Mouse (Mus musculus): ENCODE data around the gene Hbb-bh2. TPM values are rescaled to one million over a fixed set of nuclear protein-coding genes. Genes with fewer than 3 reads are reported as not detected.
"Not testable (repeated sequence)": the region's sequence is repeated elsewhere in the genome, so short reads cannot be mapped to it uniquely, and the experiment has no call there.

Hbb-bh2 gene
- polyA plus RNA-seq, 1 experiment: not detected

- no peak for DNase-seq (ENCODE audit: low spot score)
These were observed 28.1 kb downstream of the Hbb-bh2 start for GRCm38 (mm10) chr7:103812174-103812573.

DNA sequence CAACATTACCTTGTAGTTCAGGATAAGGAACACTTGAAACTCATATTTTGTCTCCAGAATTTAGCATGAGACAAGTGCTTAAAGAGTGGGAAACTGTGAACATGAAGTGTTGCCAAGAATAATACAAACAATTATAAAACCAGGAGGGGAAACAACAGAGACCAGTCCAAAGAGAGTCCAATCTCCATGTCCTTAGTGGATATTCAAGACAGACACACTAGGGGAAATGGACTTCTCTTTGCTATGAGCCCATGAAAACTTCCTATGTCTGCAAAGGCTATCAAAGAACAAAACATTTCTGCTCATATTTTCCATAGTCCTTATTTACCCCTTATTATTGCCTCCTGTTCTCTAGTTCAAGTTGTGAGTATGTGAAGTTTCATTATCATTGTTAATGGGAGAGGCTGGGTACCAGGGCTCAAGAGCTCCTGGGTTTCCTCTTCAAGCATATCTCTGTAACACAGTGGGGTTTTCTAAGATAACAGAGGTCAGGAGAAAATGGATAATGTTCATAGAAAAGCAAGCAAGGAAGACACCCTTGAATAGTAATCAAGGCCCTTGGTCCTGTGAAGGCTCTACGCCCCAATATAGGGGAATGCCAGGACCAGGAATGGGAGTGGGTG, 29.0 kb downstream of the Hbb-bh2 start:
- DNase-seq (ENCODE audit: low spot score): no peak

- no peak for DNase-seq (ENCODE audit: low spot score)
These were observed 29.6 kb downstream of the Hbb-bh2 start for GRCm38 (mm10) chr7:103810746-103811145.

- no peak for DNase-seq (ENCODE audit: low spot score)
These were observed 30.0 kb downstream of the Hbb-bh2 start for GRCm38 (mm10) chr7:103810296-103810695.

DNA sequence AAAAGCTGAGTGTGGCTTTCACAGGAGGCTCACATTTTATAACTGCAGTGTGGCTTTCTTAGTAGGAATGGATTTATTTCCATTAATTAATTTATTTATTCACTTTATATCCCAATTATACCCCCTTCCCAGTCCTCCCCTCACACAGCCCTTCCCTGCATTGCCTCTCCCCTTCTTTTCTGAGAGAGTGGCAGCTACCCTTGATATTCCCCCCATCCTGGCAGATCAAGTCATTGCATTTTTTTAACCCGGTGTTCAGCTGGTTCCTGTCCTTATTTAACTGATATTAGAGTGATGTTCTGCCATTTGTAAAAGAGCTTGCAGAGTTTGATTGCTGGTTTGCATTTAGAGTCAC, 30.5 kb downstream of the Hbb-bh2 start:
- DNase-seq (ENCODE audit: low spot score): no peak

DNA sequence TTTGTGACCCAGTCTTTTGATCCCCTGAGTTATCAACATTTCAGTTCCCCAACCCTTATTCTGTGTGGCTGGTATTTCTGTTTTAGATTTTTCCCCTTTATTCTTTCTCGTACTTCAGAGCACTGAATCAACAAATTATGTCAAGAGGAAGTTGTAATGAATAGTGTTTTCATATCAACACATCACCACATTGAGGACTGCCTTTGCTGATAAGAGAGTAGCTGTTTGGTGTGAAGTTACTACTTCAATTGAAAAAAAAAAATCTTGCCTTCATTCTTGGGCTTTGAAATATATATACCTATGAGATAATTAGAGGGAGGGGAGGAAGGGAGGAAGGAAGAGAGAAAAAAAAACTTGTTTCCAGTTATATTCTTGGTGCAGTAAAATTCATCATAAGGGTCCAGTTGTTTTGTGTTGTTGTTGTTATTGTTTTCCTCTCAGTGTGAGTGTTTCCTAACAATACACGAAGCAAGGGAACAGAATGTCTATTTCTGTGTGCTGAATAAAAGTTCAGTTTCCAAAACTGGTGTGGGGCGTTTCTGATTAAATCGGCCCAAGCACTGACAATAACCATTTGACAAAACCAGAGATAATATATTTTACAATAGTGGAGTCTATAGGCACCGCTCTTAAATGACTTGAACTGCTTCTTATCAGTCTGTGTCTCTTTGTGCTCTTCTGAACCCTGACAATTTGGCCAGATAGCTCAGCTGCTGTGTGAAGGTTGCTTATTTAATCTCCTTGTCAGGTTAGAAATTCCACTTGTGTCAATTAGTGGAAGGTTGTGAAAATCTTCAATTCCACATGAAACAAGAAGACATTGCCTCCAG, 31.1 kb downstream of the Hbb-bh2 start:
- no peak for DNase-seq (ENCODE audit: low spot score)

GRCm38 (mm10) chr7:103808120-103808519, 32.2 kb downstream of the Hbb-bh2 start:
- not testable (repeated sequence) for DNase-seq (ENCODE audit: low spot score)

- no peak for DNase-seq (ENCODE audit: low spot score)
These were observed 33.5 kb downstream of the Hbb-bh2 start for GRCm38 (mm10) chr7:103806856-103807255.

DNA sequence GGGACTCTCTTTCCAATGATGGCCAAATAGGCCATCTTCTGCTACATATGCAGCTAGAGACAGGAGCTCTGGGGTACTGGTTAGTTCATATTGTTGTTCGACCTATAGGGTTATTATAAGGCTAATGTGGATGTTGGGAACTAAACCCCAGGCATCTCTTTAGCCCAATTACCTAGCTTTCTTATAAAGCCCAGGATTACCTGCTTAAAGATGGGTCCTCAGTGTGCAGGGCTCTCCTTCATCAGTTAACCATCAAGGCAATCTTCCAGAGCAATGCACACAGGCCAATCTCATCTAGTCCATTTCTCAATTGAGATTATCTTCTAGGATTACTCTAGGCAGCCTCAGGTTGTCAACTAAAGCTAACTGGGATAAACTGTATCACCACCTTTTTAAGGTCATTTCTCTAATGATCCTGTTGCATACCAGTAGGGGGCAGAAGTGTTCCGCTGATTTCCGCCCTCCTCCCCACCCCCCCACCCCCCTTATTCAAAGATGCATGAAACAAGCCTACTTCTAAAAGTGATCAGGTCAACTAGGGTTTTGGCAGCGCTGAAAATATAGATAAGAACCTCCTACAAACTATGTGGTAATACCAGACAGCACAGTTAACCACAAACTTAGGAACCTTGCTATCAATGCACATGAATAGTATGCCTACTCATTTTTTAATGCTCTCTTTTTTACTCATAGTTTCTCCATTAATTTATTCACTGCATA, 47.5 kb downstream of the Hbb-bh2 start:
- DNase-seq (ENCODE audit: low spot score): no peak

DNA sequence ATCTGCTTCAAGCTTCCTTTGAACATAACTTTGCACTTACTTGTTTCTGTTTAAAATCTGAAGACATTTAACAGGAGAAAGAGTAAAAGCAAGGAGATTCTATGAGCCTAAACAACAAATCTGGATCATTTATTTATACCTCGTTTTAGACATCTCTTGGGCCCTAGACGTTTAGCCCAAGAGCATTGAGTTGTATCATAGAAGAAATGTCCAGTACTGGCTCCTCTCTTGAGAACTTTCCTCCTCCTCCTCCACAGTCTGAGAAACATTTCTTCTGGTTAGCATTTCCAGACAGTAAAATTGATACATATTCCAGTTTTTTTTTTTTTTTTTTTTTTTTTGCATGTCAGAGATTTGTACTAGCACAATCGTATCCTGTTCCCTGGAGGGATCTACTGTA, 48.6 kb downstream of the Hbb-bh2 start, which contains the start of gene Olfr67:
Olfr67 (minus strand) TSS at position 101 of the 400 bp plus-strand sequence.
- no peak for DNase-seq (ENCODE audit: low spot score)

Other genes with a start within 250 kb of the Hbb-bh2 start
- gene Olfr619, start 239.9 kb downstream of the Hbb-bh2 start, polyA plus RNA-seq (2012; rRNA removed): not detected in 2 replicates
- gene Olfr620, start 228.0 kb downstream of the Hbb-bh2 start, polyA plus RNA-seq (2012; rRNA removed): not detected in 2 replicates
- not detected in 2 replicates for gene Olfr622, start 197.8 kb downstream of the Hbb-bh2 start, polyA plus RNA-seq (2012; rRNA removed)
- not detected in 2 replicates for gene Olfr623, start 176.8 kb downstream of the Hbb-bh2 start, polyA plus RNA-seq (2012; rRNA removed)
- 0.01 and 0.03 TPM in 2 replicates for gene Olfr624, start 169.3 kb downstream of the Hbb-bh2 start, polyA plus RNA-seq (2012; rRNA removed)
- gene Olfr625-ps1, start 157.8 kb downstream of the Hbb-bh2 start, polyA plus RNA-seq (2012; rRNA removed): not detected in 2 replicates
- gene Olfr243, start 125.8 kb downstream of the Hbb-bh2 start, polyA plus RNA-seq (2012; rRNA removed): not detected in 2 replicates
- gene Olfr628, start 110.1 kb downstream of the Hbb-bh2 start, polyA plus RNA-seq (2012; rRNA removed): not detected in 2 replicates
- gene Olfr629, start 95.6 kb downstream of the Hbb-bh2 start, polyA plus RNA-seq (2012; rRNA removed): not detected in 2 replicates
- not detected in 2 replicates for gene Olfr630, start 83.2 kb downstream of the Hbb-bh2 start, polyA plus RNA-seq (2012; rRNA removed)
- gene Olfr69, start 68.9 kb downstream of the Hbb-bh2 start, polyA plus RNA-seq (2012; rRNA removed): not detected in 2 replicates
- gene Olfr68, start 60.8 kb downstream of the Hbb-bh2 start, polyA plus RNA-seq (2012; rRNA removed): not detected in 2 replicates
- not detected in 2 replicates for gene Olfr67, start 48.7 kb downstream of the Hbb-bh2 start, polyA plus RNA-seq (2012; rRNA removed)
- 33.8 and 35.3 TPM in 2 replicates for gene Hbb-bt, start 26.5 kb downstream of the Hbb-bh2 start, polyA plus RNA-seq (2012; rRNA removed)
- gene Hbb-bs, start 12.4 kb downstream of the Hbb-bh2 start, polyA plus RNA-seq (2012; rRNA removed): 257 and 296 TPM in 2 replicates
- gene Hbb-bh1, start 2.6 kb upstream of the Hbb-bh2 start, polyA plus RNA-seq (2012; rRNA removed): 0.15 and 0.18 TPM in 2 replicates
- 0.29 and 0.55 TPM in 2 replicates for gene Hbb-y, start 12.7 kb upstream of the Hbb-bh2 start, polyA plus RNA-seq (2012; rRNA removed)
- not detected in 2 replicates for gene Olfr66, start 45.7 kb upstream of the Hbb-bh2 start, polyA plus RNA-seq (2012; rRNA removed)
- gene Olfr64, start 54.0 kb upstream of the Hbb-bh2 start, polyA plus RNA-seq (2012; rRNA removed): not detected in 2 replicates
- gene Olfr65, start 63.0 kb upstream of the Hbb-bh2 start, polyA plus RNA-seq (2012; rRNA removed): not detected in 2 replicates
- not detected in 2 replicates for gene Olfr631, start 88.3 kb upstream of the Hbb-bh2 start, polyA plus RNA-seq (2012; rRNA removed)
- gene Olfr632, start 93.8 kb upstream of the Hbb-bh2 start, polyA plus RNA-seq (2012; rRNA removed): not detected in 2 replicates
- not detected in 2 replicates for gene Olfr633, start 103.9 kb upstream of the Hbb-bh2 start, polyA plus RNA-seq (2012; rRNA removed)
- not detected in 2 replicates for gene Olfr635, start 130.6 kb upstream of the Hbb-bh2 start, polyA plus RNA-seq (2012; rRNA removed)
- gene Olfr638, start 158.2 kb upstream of the Hbb-bh2 start, polyA plus RNA-seq (2012; rRNA removed): not detected in 2 replicates
- not detected in 2 replicates for gene Olfr639, start 176.8 kb upstream of the Hbb-bh2 start, polyA plus RNA-seq (2012; rRNA removed)
- not detected in 2 replicates for gene Olfr640, start 185.1 kb upstream of the Hbb-bh2 start, polyA plus RNA-seq (2012; rRNA removed)
- not detected in 2 replicates for gene Olfr641, start 194.9 kb upstream of the Hbb-bh2 start, polyA plus RNA-seq (2012; rRNA removed)
- not detected in 2 replicates for gene Olfr642, start 212.1 kb upstream of the Hbb-bh2 start, polyA plus RNA-seq (2012; rRNA removed)
- not detected in 2 replicates for gene 4930516K23Rik, start 220.9 kb upstream of the Hbb-bh2 start, polyA plus RNA-seq (2012; rRNA removed)
- not detected in 2 replicates for gene Olfr644, start 231.3 kb upstream of the Hbb-bh2 start, polyA plus RNA-seq (2012; rRNA removed)
- gene Olfr645, start 244.9 kb upstream of the Hbb-bh2 start, polyA plus RNA-seq (2012; rRNA removed): not detected in 2 replicates